Mouse (Mus musculus) right cerebral cortex, postnatal 36 days (tissue): ENCODE measurements around the gene 1110059G10Rik.

Experiments
- DNase-seq, 2 experiments: peaks; one replicate each; pipeline ENCODE4 v3.0.0; 2022; ENCODE audit warnings: low spot score in 2 of 2, mixed read lengths in 1 of 2

Gene 1110059G10Rik

GRCm38 (mm10) chr9:122950643-122951475 is at the start of gene 1110059G10Rik, which contains the start of gene Kif15:
TSS of gene 1110059G10Rik (minus strand) at chr9:122951000.
TSS of gene Kif15 (plus strand) at chr9:122951046.
- DNase-seq = peak; percentile 88 to 91

GRCm38 (mm10) chr9:122999193-122999586 is 48.4 kb upstream of the 1110059G10Rik start:
- no peak for DNase-seq

- DNase-seq = no peak
Measured at GRCm38 (mm10) chr9:122998406-122999192, 47.8 kb upstream of the 1110059G10Rik start.

- no peak for DNase-seq
Measured at GRCm38 (mm10) chr9:122928915-122929314, 21.9 kb downstream of the 1110059G10Rik start.

DNA sequence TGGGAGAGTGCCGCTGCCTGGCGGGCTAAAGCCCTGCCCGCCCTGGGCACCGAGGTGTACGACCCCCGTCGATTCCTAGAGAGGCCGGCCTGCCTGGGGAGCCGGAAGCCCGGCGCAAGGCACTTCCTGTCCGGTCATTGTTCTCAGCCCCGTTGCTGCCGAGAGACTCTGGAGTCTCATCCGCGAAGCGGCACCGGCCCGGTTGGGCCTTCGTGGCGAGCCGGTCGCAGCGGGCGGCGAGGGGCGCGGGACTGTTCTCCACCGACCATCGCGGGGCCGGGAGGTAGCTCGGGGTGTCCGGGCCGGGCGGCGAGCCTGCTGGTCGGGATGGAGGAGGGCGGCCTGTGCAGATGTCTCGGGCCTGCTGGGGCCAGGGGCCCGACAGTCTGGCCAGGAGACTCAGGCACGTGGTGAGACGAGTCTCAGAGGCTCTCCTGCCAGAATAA is 27.8 kb downstream of the 1110059G10Rik start, which contains the start of gene Zfp105:
Zfp105 (plus strand) TSS at position 137 of the 446 bp plus-strand sequence.
- DNase-seq = peak; percentile 33 to 60

- no peak for DNase-seq
Measured at GRCm38 (mm10) chr9:122922436-122922835, 28.4 kb downstream of the 1110059G10Rik start.

DNA sequence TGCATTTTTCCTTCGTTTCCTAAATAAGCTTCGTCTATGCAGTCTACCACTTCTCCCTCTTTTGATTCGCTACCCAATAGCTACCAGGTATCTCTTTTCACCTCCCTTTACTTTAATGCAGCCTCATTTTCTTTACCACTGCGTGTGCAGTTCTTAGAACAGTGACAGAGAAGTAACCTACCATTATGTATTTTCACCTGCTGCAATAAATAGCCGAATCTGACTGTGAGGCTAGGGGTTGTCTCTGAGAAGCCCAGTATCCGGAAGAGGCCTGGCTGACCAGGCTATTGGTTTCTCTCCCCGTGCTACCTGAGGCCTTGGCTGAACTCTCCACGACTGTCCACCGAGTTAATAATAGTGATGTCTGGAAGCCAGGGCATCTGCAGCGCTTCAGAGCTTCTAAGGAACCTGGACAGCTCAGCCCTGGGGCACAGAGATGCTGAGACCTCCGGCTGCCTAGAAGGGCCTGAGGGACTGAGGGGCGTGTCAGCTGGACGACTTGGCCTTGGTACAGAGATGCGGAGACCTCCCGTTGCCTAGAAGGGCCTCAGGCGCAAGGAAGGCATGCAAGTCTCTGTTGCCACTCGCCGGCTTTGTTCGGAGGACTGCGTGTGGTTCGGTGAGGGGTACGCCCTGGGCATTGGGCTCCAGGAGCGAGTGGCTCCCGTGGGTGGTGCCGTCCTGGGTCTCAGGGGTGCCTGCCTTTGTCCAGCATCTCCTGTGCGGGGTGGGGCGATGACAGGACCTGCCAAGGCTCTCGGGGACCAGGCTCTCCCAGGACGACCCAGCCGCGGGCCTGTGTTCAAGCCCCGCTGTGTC is 47.9 kb downstream of the 1110059G10Rik start:
- DNase-seq = peak; percentile 11 to 18

DNA sequence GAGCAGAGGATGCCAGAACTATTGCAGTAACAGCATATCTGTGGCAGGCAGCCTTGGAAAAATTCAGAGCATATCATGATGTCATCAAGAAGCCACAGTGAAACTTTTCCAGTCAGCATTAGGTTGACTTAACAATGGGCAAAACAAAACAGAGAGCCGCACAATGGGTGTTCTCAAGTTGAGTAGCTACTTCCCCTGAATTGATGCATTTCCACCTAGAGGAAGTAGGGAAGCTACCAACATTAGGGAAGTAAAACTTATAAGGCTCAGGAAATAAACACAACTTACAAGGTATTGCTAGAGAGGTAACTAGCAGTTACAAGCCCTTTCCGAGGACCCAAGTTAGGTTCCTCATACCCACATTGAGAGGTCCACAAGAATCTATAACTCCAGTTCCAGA is 49.8 kb downstream of the 1110059G10Rik start:
- DNase-seq = no peak
